Mouse (Mus musculus) thymus, postnatal 10 days (tissue): Measurements from ENCODE around the gene Abat.
"Not testable (repeated sequence)": the region's sequence is repeated elsewhere in the genome, so short reads cannot be mapped to it uniquely, and the experiment has no call there.

Experiments
- DNase-seq, 2 experiments: peaks; one replicate each; pipeline ENCODE4 v3.0.0; 2021; ENCODE audit warnings: low spot score in 2 of 2

Gene Abat

GRCm38 (mm10) chr16:8532894-8533293, 19.7 kb downstream of the Abat start:
- DNase-seq: no peak

- no peak for DNase-seq
Observed at GRCm38 (mm10) chr16:8533477-8533876, 20.2 kb downstream of the Abat start.

- no peak for DNase-seq
Observed at GRCm38 (mm10) chr16:8534466-8535200, 21.4 kb downstream of the Abat start.

DNA sequence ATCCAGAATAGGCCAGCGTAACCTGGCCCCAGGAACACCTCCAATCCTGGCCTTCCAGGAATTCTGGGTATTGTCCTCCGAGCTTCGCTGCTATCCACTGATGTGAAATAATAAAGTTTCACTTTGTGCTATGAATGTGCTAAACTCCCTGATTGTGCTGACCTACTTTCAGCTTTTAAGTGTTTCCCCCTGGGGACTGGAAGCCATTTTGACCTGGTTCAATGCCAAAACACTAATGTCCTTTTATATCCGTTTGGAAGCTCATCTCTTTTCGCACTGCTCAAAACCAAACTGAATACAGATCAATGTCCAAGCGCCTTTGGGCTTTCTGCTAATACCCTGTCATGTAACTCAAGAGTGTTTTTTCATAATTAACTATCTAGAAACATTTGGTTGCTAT, 22.2 kb downstream of the Abat start:
- DNase-seq: no peak

GRCm38 (mm10) chr16:8539150-8539865, 26.1 kb downstream of the Abat start:
- no peak for DNase-seq

DNA sequence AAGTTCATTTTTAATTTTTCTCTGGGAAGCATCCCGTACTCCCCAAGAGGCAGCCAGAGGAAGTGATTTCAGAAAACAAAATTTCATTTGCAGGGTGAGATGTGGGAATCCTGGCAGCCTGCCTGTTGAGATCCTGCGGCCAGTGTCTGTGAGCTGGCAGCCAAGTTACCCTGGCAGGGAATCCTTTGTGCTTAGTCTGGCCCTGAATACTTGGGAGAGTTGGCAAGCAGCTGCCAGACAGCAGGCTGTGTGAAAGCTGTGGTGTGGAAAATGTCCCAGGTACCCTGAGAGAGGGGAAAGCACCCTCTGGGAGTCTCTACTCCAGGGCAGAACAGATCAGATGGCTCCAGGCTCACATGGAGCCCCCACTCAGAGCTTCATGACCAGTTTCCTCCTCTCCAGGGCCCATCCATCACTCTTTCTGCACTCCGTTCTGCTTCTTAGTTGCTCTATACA, 27.7 kb downstream of the Abat start:
- DNase-seq: no peak

DNA sequence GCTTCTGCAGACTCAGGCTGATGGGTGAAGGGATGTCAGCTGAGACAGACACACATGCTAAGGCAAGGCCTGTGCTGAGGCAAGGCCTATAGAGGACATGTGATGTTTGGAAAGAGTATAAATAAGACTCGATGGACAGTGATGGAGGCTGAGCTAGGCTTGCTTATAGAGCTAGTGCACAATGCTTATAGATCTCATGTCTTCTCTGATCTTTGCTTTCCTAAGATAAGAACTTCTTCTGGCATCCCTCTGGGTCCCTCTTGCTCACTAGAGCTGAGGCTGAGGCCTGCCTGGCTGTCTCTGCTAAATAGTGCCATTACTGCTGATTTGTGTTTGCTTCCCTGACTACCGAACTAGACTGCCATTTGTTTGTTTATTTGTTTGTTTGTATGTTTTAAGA, 34.6 kb downstream of the Abat start:
- no peak for DNase-seq

- DNase-seq: no peak
Observed at GRCm38 (mm10) chr16:8549506-8549905, 36.3 kb downstream of the Abat start.

DNA sequence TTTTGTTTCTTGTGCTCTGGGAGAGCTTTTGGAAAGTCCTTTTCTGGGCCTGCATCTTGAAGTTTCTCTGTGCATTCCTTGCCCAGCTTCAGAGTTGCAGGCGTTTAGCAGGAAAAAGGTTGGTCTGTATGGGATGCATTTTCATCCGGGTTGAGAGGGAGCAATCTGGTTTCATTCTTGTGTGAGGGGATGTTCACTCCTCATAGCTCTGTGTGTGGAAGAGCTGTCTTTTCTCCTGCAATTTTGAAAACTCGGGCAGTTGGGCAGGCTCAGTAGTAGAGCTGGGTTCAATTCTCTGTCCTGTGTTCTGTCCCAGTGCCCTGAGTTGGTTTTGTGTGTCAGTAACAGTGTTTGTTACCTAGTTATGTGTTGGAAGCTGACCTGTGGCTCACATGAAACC, 41.1 kb downstream of the Abat start:
- DNase-seq: no peak

DNA sequence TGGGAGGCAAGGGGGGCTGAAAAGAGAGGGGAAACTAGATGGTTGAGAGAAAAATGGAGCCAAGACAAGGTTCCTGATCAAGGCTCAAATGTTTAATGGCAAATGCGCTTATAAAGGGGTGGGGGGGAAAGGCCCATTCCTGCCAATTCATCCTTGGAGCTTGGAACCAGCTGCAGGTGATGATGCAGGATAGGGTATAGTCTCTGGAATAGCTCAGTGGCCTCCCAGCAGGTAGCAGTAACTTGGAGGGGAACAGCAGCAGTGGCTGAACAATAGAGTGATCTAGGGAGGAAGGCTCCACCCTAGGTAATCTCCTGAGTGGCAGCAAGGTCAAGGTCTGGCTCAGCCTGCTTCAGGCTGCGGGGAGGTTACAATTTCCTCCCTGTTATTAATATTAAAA, 41.5 kb downstream of the Abat start:
- not testable (repeated sequence) for DNase-seq

DNA sequence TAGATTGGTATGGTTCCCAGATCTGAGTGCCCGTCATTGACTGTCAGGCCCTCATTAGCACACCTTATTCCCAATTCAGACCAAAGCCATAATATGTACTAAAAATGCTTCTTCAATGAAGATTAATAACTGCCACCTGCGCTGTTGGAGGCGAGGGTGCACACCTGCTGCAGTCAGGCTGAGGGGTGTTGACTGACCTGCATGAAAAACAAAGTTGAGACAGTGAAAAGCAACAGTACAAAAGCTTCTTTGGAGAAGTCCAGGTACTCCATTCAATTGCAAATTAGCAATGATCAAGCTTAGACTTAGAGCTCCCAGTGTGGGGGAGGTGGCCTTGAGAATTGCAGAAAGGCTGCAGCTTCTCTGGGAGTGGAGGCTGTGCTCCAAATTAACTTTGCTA, 42.1 kb downstream of the Abat start:
- DNase-seq: not testable (repeated sequence)

- no peak for DNase-seq
Observed at GRCm38 (mm10) chr16:8560079-8560478, 46.9 kb downstream of the Abat start.

- DNase-seq: not testable (repeated sequence)
Observed at GRCm38 (mm10) chr16:8561101-8561500, 47.9 kb downstream of the Abat start.

DNA sequence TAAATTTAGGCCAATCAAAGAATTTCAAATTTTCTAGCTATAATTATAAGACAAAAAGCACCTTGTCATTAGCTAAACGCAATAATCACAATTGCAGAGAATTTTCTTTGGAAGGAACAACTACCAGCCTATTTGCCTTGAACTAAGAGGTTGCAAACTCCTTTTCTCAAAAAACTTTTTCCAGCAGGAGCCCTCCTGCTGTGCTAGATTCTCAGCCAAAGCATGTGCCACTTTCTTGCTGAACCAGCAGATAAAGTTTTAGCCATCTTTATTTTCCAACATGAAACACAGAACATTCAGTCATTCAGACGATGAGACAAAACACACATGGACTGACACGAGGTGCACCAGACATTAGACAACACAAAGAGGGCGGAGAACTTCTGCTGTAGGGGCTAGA, 48.6 kb downstream of the Abat start:
- not testable (repeated sequence) for DNase-seq

GRCm38 (mm10) chr16:8562827-8563226, 49.6 kb downstream of the Abat start:
- DNase-seq: not testable (repeated sequence)

- no peak for DNase-seq
Observed at GRCm38 (mm10) chr16:8564836-8565235, 51.6 kb downstream of the Abat start.

DNA sequence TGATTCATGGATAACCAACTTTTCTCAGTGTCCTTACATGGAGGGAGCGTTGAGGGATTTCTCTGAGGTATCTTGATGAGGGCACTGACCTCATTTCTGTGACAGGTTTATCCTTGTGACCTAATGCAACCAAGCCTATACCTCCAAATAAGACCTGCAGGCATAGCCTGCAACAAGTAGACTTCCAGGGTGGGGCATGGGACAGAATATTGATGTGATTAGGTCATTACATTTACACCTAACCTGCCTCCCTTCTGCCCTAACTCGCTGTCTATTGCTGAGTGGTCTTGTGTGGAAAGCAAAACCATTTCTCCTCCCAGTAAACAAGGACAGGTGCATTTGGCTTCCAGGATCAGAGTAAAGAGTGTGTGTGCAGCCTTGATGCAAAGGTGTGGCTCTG, 52.3 kb downstream of the Abat start:
- no peak for DNase-seq

DNA sequence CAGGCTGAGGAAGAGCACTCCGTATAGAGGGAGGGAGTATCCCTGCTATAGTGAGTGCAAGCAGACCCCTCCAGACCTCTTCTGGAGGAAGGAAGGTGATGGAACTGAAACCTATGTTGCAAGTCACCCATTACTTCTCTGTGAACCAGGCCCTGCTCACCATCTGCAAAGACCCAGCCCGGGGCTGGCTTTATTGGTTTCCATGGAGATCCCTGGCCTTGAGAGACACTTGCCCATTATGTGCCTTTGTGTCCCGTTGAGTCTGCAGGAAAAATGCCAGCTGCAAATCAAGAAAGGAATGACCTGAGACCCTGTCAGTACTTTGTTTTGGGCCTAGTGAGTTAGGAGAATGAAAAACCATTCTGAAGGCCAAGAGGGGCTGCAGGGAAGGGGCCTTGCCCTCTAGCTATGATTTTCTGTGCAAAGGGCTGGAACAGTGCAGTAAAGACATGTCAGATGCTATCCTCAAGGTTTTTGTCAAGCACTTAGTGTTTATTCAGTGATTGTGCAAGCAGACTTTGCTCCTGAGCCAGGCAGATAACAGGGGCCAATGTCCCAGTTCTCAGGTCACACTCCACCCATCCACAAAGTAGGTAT, 53.0 kb downstream of the Abat start:
- DNase-seq: no peak

- no peak for DNase-seq
Observed at GRCm38 (mm10) chr16:8568881-8569280, 55.7 kb downstream of the Abat start.

GRCm38 (mm10) chr16:8570336-8570735, 57.1 kb downstream of the Abat start:
- no peak for DNase-seq

DNA sequence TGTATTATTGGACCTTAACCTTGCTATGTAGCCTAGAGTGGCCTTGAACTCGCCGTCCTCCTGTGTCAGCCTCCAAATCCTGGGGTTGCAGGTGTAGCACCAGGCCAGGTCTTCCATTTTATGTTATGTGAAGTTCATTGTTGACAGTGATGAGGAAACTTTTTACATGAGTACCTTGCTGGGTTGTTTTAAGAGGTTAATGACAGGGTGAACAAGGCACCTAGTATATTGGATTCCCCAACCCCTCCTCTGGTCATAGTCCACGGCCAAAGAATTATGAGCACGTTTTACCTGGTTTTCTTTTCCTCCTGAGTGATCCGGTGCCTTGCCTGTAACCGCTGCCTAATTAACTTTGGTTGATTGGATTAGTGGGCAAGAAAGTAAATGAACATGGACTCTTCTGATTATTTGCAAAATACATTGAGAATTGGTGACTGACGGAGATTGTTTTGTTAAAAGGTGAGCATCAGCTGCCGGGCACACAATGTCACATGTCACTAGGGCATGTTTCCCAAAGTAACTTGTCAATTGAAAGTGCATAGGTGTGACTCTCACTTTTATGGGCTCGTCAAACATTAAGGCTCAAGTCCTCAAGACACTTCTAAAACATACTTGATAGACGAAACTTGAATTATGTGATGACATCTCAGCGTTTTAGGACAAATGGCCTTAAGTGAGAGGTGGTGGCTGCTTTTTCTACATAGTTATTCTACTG, 57.8 kb downstream of the Abat start:
- no peak for DNase-seq

- no peak for DNase-seq
Observed at GRCm38 (mm10) chr16:8573041-8573440, 59.8 kb downstream of the Abat start.
